Mouse (Mus musculus) testis, adult 2 months (tissue): ENCODE measurements around the gene Nav2. TPM values are rescaled to one million over a fixed set of nuclear protein-coding genes. Genes with fewer than 3 reads are reported as not detected.

Experiments used
- H3K27ac ChIP-seq: fragments of 200-500 bp; 2 replicates; pipeline ENCODE4 v1.5.1; 2012; ENCODE audit warnings: low read depth, low read length; ENCODE audit not compliant: control insufficient read depth, insufficient read depth
- H3K27me3 ChIP-seq: fragments of 200-500 bp; 2 replicates; pipeline ENCODE4 v1.6.1; 2012; ENCODE audit warnings: mild to moderate bottlenecking, low read length, moderate library complexity; ENCODE audit not compliant: control insufficient read depth, insufficient read depth
- H3K36me3 ChIP-seq: fragments of 200-500 bp; 2 replicates; pipeline ENCODE4 v1.6.1; 2012; ENCODE audit warnings: mild to moderate bottlenecking, low read length; ENCODE audit not compliant: control insufficient read depth, insufficient read depth
- H3K4me1 ChIP-seq: fragments of 200-500 bp; 2 replicates; pipeline ENCODE4 v1.6.1; 2012; ENCODE audit warnings: low read length; ENCODE audit not compliant: control insufficient read depth, insufficient read depth
- H3K4me3 ChIP-seq: fragments of 200-500 bp; 2 replicates; pipeline ENCODE4 v1.5.1; 2012; ENCODE audit warnings: low read depth, mild to moderate bottlenecking, low read length, moderate library complexity, mixed read lengths; ENCODE audit not compliant: control insufficient read depth
- CTCF ChIP-seq: fragments of 200-500 bp; IDR thresholded peaks from 2 replicates; pipeline ENCODE4 v1.5.1; 2012; ENCODE audit warnings: low read depth, mild to moderate bottlenecking, inconsistent platforms, low read length, moderate library complexity; ENCODE audit not compliant: control insufficient read depth, insufficient read depth, insufficient replicate concordance
- POLR2A ChIP-seq: fragments of 200-500 bp; IDR thresholded peaks from 2 replicates; pipeline ENCODE4 v1.6.1; 2012; ENCODE audit warnings: low read depth, mild to moderate bottlenecking, inconsistent platforms, low read length, moderate library complexity; ENCODE audit not compliant: control insufficient read depth
- polyA plus RNA-seq: library from polyadenylated mRNA; depleted of rRNA; stranded (reverse); fragments of >200 nt; gene quantifications from 2 replicates; pipeline ENCODE4 v1.2.3, GENCODE M21; 2012

The Nav2 gene
- polyA plus RNA-seq, 1 experiment, result 20.8 TPM

DNA sequence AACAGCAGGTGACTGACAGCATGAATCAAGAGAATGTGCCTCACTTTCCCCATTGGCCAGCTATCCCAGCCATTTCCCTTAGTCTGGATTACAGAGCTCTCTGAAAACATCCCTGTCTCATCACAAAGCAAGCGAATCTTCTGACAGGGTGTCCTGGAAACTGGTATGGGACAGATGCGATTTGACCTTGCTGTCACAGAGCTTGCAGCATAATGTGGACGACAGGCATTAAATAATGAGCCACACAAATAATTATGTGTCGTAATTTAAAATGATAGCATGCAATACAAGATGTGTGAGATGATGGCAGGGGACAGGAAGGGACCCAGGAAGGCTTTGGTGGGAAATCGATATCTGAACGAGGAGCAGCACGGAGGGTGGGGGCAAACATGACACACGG lies 131.6 kb downstream of the Nav2 start:
- no peak overlapping the region for H3K4me3 ChIP-seq
- no peak overlapping the region for H3K27ac ChIP-seq
- no peaks in the 10 kb centered on the region for H3K27me3 ChIP-seq
- H3K4me1 ChIP-seq, result no peaks in the 10 kb centered on the region
- H3K36me3 ChIP-seq, result no peaks in the 10 kb centered on the region
- TF ChIP-seq POLR2A (no peak), CTCF (no peak)

DNA sequence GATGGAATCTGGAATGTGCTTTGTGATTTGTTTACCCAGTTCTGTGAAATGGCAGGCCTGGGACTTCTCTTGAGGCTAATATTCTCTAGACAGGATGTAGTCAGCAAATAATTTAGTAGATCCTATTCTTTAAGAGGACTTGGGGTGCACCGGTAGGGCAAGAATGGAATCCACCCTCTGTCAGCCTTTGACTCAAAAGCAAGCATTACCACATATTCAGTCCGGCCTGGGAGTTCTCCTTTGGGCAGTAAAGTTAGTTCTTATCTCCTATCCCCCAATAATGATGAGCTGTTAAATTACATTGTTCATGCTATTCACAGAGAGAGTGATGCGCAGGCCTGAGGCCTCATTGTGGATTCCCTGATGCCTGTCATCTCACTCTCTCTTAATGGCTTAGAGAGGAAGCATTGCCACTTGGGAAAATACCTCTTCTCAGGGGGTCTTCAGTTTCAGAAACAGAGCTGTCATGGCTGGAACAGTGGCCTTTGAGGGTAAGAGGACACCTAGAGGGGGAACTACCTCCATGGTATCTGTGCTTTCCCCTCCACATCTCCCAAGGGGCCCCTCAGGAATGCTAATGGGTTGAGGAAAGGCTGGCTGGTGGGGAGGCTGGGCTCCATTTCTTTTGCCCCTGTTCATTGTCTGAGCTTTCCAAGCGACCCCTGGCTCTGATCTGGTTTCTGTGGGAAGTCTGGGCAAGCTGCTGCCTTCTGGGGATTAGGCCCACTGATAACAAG lies 133.0 kb downstream of the Nav2 start:
- Histone ChIP-seq H3K4me1 (no peaks in the 10 kb centered on the region), H3K27ac (no peak overlapping the region), H3K36me3 (no peaks in the 10 kb centered on the region), H3K4me3 (no peak overlapping the region), H3K27me3 (no peaks in the 10 kb centered on the region)
- TF ChIP-seq POLR2A (no peak), CTCF (no peak)

DNA sequence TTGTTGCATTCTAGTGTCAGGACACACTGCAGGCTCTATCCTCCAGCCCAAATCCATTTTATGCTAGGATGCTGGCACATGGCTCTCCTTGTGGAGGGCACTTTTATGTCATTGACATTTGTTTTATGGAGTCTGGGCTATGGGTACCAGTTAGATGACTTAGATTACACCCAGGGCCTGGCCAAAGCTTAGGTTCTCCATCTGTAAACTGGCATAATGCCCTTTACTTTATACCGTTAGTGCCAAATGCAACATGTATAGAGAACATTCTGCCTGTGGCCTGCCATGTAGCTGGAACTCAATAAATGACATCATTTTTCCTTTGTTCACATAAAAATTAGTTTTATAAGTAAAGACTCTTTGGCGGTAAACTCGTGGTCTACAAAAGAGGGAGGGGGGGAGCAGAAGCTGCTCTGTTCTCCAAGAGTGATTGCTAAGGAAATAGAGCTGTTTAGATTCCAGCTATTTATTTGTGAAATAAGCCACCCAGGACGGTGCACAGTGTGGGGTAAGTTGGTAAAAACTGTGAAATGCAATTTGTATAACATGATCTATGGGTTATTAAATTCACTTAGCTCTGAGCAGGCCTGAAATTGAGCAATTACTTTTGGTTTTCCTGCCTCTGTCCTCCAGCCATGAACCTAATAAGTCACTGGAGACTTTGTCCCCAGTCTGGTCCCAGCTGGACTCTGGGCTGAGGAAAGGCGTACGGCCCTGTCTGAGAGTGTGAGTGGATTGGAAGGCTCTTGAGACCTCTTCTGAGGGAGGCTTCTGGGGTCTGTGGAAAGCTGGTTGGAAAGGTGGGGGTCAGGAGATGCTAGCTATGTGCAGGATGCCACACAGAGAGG lies 137.2 kb downstream of the Nav2 start:
- Histone ChIP-seq H3K4me1 (no peaks in the 10 kb centered on the region), H3K36me3 (no peaks in the 10 kb centered on the region), H3K27me3 (no peaks in the 10 kb centered on the region), H3K4me3 (no peak overlapping the region), H3K27ac (no peak overlapping the region)
- TF ChIP-seq CTCF (no peak), POLR2A (no peak)

DNA sequence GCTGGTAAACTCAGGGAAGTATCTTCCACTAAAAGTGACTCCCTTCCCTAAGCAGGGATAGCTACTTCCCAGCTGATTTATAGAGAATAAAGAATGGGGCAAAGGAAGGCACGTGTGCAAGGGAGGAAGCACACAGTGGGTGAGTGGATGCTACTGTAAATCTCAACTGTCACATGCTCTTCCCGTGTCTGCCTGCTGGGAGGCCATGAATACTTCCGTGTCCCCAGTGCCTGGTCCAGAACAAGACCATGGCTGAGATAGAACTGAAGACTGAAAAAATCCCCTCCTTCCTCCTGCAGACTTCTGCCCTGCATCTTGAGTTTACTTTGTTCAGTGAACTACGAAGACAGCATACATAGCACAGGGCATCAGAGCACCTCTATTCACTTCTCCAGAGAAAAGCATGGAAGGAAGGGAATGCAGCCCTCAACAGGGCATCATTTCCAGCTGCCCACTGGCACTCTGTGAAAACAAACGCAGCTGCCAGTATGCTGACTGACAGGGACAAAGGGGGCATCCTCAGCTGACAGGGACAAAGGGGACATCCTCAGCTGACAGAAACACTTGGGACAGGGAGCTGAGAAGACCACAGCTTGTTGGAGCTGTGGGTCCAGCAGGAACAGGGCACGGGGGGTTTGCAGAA lies 138.0 kb downstream of the Nav2 start:
- no peaks in the 10 kb centered on the region for H3K4me1 ChIP-seq
- H3K27me3 ChIP-seq, result no peaks in the 10 kb centered on the region
- TF ChIP-seq POLR2A, result no peak
- no peak for TF ChIP-seq CTCF
- no peak overlapping the region for H3K27ac ChIP-seq
- H3K4me3 ChIP-seq, result no peak overlapping the region
- no peaks in the 10 kb centered on the region for H3K36me3 ChIP-seq

GRCm38 (mm10) chr7:49047336-49047735 lies 138.8 kb downstream of the Nav2 start:
- Histone ChIP-seq H3K4me3 (no peak overlapping the region), H3K27ac (no peak overlapping the region), H3K27me3 (no peaks in the 10 kb centered on the region), H3K4me1 (no peaks in the 10 kb centered on the region), H3K36me3 (no peaks in the 10 kb centered on the region)
- no peak for TF ChIP-seq CTCF
- no peak for TF ChIP-seq POLR2A

- no peaks in the 10 kb centered on the region for H3K36me3 ChIP-seq
- H3K27me3 ChIP-seq, result no peaks in the 10 kb centered on the region
- H3K4me1 ChIP-seq, result no peaks in the 10 kb centered on the region
- H3K4me3 ChIP-seq, result no peak overlapping the region
- H3K27ac ChIP-seq, result no peak overlapping the region
- TF ChIP-seq CTCF (no peak), POLR2A (no peak)
These were observed 144.5 kb downstream of the Nav2 start for GRCm38 (mm10) chr7:49052871-49053618.

GRCm38 (mm10) chr7:49055273-49055672 lies 146.8 kb downstream of the Nav2 start:
- H3K4me1 ChIP-seq, result no peaks in the 10 kb centered on the region
- no peaks in the 10 kb centered on the region for H3K27me3 ChIP-seq
- no peak overlapping the region for H3K4me3 ChIP-seq
- no peak for TF ChIP-seq POLR2A
- no peak for TF ChIP-seq CTCF
- H3K27ac ChIP-seq, result no peak overlapping the region
- no peaks in the 10 kb centered on the region for H3K36me3 ChIP-seq
